Mouse (Mus musculus) heart, embryonic 10.5 days (tissue): ENCODE measurements around the gene Mier1. TPM values are rescaled to one million over a fixed set of nuclear protein-coding genes. Genes with fewer than 3 reads are reported as not detected.
A peak's percentile ranks its signal among the peaks of the same experiment; 100 is the strongest.

Experiments
- DNase-seq: peaks from one replicate; pipeline ENCODE4 v3.0.0-alpha.2; 2017; ENCODE audit warnings: low spot score
- H3K27ac ChIP-seq: fragments of 300-500 bp; sonication (generic); 2 replicates; pipeline ENCODE4 v1.5.1; 2016; ENCODE audit warnings: mild to moderate bottlenecking
- H3K27me3 ChIP-seq: fragments of 300-500 bp; sonication (generic); 2 replicates; pipeline ENCODE4 v1.6.1; 2016; ENCODE audit warnings: mild to moderate bottlenecking; ENCODE audit not compliant: poor library complexity, insufficient read depth, severe bottlenecking
- H3K36me3 ChIP-seq: fragments of 300-500 bp; sonication (generic); 2 replicates; pipeline ENCODE4 v1.6.1; 2016; ENCODE audit warnings: mild to moderate bottlenecking, moderate library complexity
- H3K4me1 ChIP-seq: fragments of 300-500 bp; sonication (generic); 2 replicates; pipeline ENCODE4 v1.6.1; 2016; ENCODE audit warnings: mild to moderate bottlenecking
- H3K4me3 ChIP-seq: fragments of 300-500 bp; sonication (generic); 2 replicates; pipeline ENCODE4 v1.5.1; 2016; ENCODE audit warnings: mild to moderate bottlenecking, moderate library complexity
- H3K9me3 ChIP-seq: fragments of 300-500 bp; sonication (generic); 2 replicates; pipeline ENCODE4 v1.6.1; 2016; ENCODE audit warnings: mild to moderate bottlenecking, moderate library complexity
- WGBS: fragments of 180-500 bp; shearing (Covaris S2); methylation state at CpG from one replicate; pipeline ENCODE4 v1.1.7; 2016; 5-methylcytosine and 5-hydroxymethylcytosine counted together
- polyA plus RNA-seq: library from polyadenylated mRNA; unstranded; fragments of >200 nt; fragmentation: Nextera tagmentation; extraction: Ambion mirVana; gene quantifications from 2 replicates; pipeline ENCODE4 v1.2.1, GENCODE M21; 2016

Mier1 gene
- polyA plus RNA-seq, 1 experiment from 2014 or later, result 31.6 TPM

GRCm38 (mm10) chr4:103177681-103178080, 63.5 kb downstream of the Mier1 start:
- Histone ChIP-seq H3K4me3 (no peak overlapping the region), H3K27me3 (no peaks in the 10 kb centered on the region), H3K36me3 (peaks cover 25% of the 10 kb centered on the region), H3K9me3 (no peaks in the 10 kb centered on the region), H3K4me1 (peaks cover 18% of the 10 kb centered on the region), H3K27ac (no peak overlapping the region)
- DNase-seq, result no peak
- WGBS, result 93% methylated on average over 1 of the region's 1 CpGs

- no peak for DNase-seq
- WGBS, result 75% methylated on average over 7 of the region's 7 CpGs
- no peak overlapping the region for H3K27ac ChIP-seq
- peaks cover 30% of the 10 kb centered on the region for H3K36me3 ChIP-seq
- H3K27me3 ChIP-seq, result no peaks in the 10 kb centered on the region
- no peak overlapping the region for H3K4me3 ChIP-seq
- H3K9me3 ChIP-seq, result no peaks in the 10 kb centered on the region
- peaks cover 18% of the 10 kb centered on the region for H3K4me1 ChIP-seq
Observed at GRCm38 (mm10) chr4:103178635-103179318, 64.6 kb downstream of the Mier1 start.

- peaks cover 27% of the 10 kb centered on the region for H3K36me3 ChIP-seq
- 53% methylated on average over 3 of the region's 3 CpGs for WGBS
- no peak overlapping the region for H3K27ac ChIP-seq
Observed at GRCm38 (mm10) chr4:103179581-103179980, 65.4 kb downstream of the Mier1 start.

GRCm38 (mm10) chr4:103180300-103180888, 66.2 kb downstream of the Mier1 start:
- no peaks in the 10 kb centered on the region for H3K27me3 ChIP-seq
- peak; percentile 36 for DNase-seq
- peaks cover 32% of the 10 kb centered on the region for H3K36me3 ChIP-seq
- no peak overlapping the region for H3K4me3 ChIP-seq
- WGBS, result 85% methylated on average over 8 of the region's 8 CpGs
- H3K9me3 ChIP-seq, result no peaks in the 10 kb centered on the region
- no peak overlapping the region for H3K27ac ChIP-seq
- H3K4me1 ChIP-seq, result peaks cover 18% of the 10 kb centered on the region

More at GRCm38 (mm10) chr4:103179581-103179980, 65.4 kb downstream of the Mier1 start:
- no peaks in the 10 kb centered on the region for H3K27me3 ChIP-seq
- no peak overlapping the region for H3K4me3 ChIP-seq
- DNase-seq, result peak; percentile 73
- H3K9me3 ChIP-seq, result no peaks in the 10 kb centered on the region
- peaks cover 18% of the 10 kb centered on the region for H3K4me1 ChIP-seq

GRCm38 (mm10) chr4:103188786-103189640, 74.8 kb downstream of the Mier1 start:
- DNase-seq, result no peak
- Histone ChIP-seq H3K27me3 (no peaks in the 10 kb centered on the region), H3K36me3 (peaks cover 60% of the 10 kb centered on the region), H3K9me3 (peaks cover 2% of the 10 kb centered on the region; the same call in 1 of the 2 replicates), H3K27ac (no peak overlapping the region), H3K4me3 (no peak overlapping the region), H3K4me1 (0 out of 2 replicates have a peak, but pooled peaks cover 16% of the 10 kb centered on the region)
- 78% methylated on average over 8 of the region's 8 CpGs for WGBS

GRCm38 (mm10) chr4:103192421-103192820, 78.2 kb downstream of the Mier1 start:
- H3K4me3 ChIP-seq, result no peak overlapping the region
- H3K36me3 ChIP-seq, result peaks cover 63% of the 10 kb centered on the region
- no peak for DNase-seq
- peaks cover 2% of the 10 kb centered on the region; the same call in 1 of the 2 replicates for H3K9me3 ChIP-seq
- no peak overlapping the region for H3K27ac ChIP-seq
- no peaks in the 10 kb centered on the region for H3K27me3 ChIP-seq
- H3K4me1 ChIP-seq, result 0 out of 2 replicates have a peak, but pooled peaks cover 16% of the 10 kb centered on the region
- 80% methylated on average over 2 of the region's 2 CpGs for WGBS

GRCm38 (mm10) chr4:103197401-103197800, 83.2 kb downstream of the Mier1 start:
- H3K9me3 ChIP-seq, result peaks cover 1% of the 10 kb centered on the region; the same call in 1 of the 2 replicates
- WGBS, result 83% methylated on average over 8 of the region's 8 CpGs
- no peaks in the 10 kb centered on the region for H3K4me1 ChIP-seq
- H3K36me3 ChIP-seq, result peaks cover 60% of the 10 kb centered on the region
- H3K27ac ChIP-seq, result no peak overlapping the region
- no peak overlapping the region for H3K4me3 ChIP-seq
- no peak for DNase-seq
- no peaks in the 10 kb centered on the region for H3K27me3 ChIP-seq

- H3K36me3 ChIP-seq, result peaks cover 51% of the 10 kb centered on the region
- no peaks in the 10 kb centered on the region for H3K27me3 ChIP-seq
- no peak for DNase-seq
- no peak overlapping the region for H3K27ac ChIP-seq
- WGBS, result 51% methylated on average over 4 of the region's 4 CpGs
- H3K9me3 ChIP-seq, result no peaks in the 10 kb centered on the region
- H3K4me3 ChIP-seq, result no peak overlapping the region
- H3K4me1 ChIP-seq, result no peaks in the 10 kb centered on the region
Observed at GRCm38 (mm10) chr4:103199086-103199485, 84.9 kb downstream of the Mier1 start.

- Histone ChIP-seq H3K4me1 (no peaks in the 10 kb centered on the region), H3K27ac (no peak overlapping the region), H3K36me3 (peaks cover 55% of the 10 kb centered on the region), H3K27me3 (no peaks in the 10 kb centered on the region), H3K9me3 (no peaks in the 10 kb centered on the region), H3K4me3 (no peak overlapping the region)
- 83% methylated on average over 1 of the region's 1 CpGs for WGBS
- no peak for DNase-seq
Observed at GRCm38 (mm10) chr4:103200046-103200445, 85.9 kb downstream of the Mier1 start.

GRCm38 (mm10) chr4:103203646-103204045, 89.5 kb downstream of the Mier1 start:
- WGBS, result 92% methylated on average over 2 of the region's 2 CpGs
- no peaks in the 10 kb centered on the region for H3K9me3 ChIP-seq
- peaks cover 58% of the 10 kb centered on the region for H3K36me3 ChIP-seq

GRCm38 (mm10) chr4:103208553-103208952, 94.4 kb downstream of the Mier1 start:
- H3K4me3 ChIP-seq, result no peak overlapping the region
- H3K9me3 ChIP-seq, result no peaks in the 10 kb centered on the region
- no peak for DNase-seq
- no peaks in the 10 kb centered on the region for H3K27me3 ChIP-seq
- no peak overlapping the region for H3K27ac ChIP-seq
- peaks cover 44% of the 10 kb centered on the region for H3K36me3 ChIP-seq
- H3K4me1 ChIP-seq, result no peaks in the 10 kb centered on the region
- 91% methylated on average over 1 of the region's 1 CpGs for WGBS

More at GRCm38 (mm10) chr4:103203646-103204045, 89.5 kb downstream of the Mier1 start:
- no peaks in the 10 kb centered on the region for H3K27me3 ChIP-seq
- no peaks in the 10 kb centered on the region for H3K4me1 ChIP-seq
- H3K4me3 ChIP-seq, result no peak overlapping the region
- DNase-seq, result no peak
- H3K27ac ChIP-seq, result no peak overlapping the region

- DNase-seq, result no peak
- Histone ChIP-seq H3K4me1 (peaks cover 8% of the 10 kb centered on the region; the same call in 1 of the 2 replicates), H3K27ac (peak overlapping the region; percentile 99), H3K36me3 (peaks cover 13% of the 10 kb centered on the region; the same call in 1 of the 2 replicates), H3K27me3 (no peaks in the 10 kb centered on the region), H3K9me3 (no peaks in the 10 kb centered on the region), H3K4me3 (peak overlapping the region; percentile 90)
- WGBS, result 7% methylated on average over 30 of the region's 30 CpGs
Observed at GRCm38 (mm10) chr4:103213859-103214497, 99.8 kb downstream of the Mier1 start.
